Mouse (Mus musculus) MEL (cell line): ENCODE measurements around the gene Ankar. TPM values are rescaled to one million over a fixed set of nuclear protein-coding genes. Genes with fewer than 3 reads are reported as not detected.

Experiments used
- DNase-seq: peaks from one replicate; pipeline ENCODE4 v3.0.0; 2011; ENCODE audit warnings: low read depth, low spot score
- H3K27ac ChIP-seq: 2 replicates; pipeline ENCODE4 v1.5.1; 2012; ENCODE audit warnings: low read depth, mild to moderate bottlenecking, control low read depth, low read length, moderate library complexity; ENCODE audit not compliant: control insufficient read depth
- H3K27me3 ChIP-seq, 2 experiments: fragments of 150-350 bp in 1 of 2; sonication (generic) in 1 of 2; 2 replicates each; pipeline ENCODE4 v1.6.1; 2012; ENCODE audit warnings: low read length in 2 of 2, mild to moderate bottlenecking in 2 of 2, improper control_type of control experiment in 1 of 2, moderate library complexity in 1 of 2; ENCODE audit not compliant: insufficient read depth in 2 of 2, control insufficient read depth in 1 of 2
- H3K36me3 ChIP-seq, 2 experiments: 2 replicates each; pipeline ENCODE4 v1.6.1; 2012 to 2014; ENCODE audit warnings: low read length in 2 of 2, improper control_type of control experiment in 1 of 2, inconsistent platforms in 1 of 2, mild to moderate bottlenecking in 1 of 2; ENCODE audit not compliant: insufficient read depth in 2 of 2, control insufficient read depth in 1 of 2
- H3K4me1 ChIP-seq, 2 experiments: fragments of 150-350 bp in 1 of 2; sonication (generic) in 1 of 2; 2 replicates each; pipeline ENCODE4 v1.6.1; 2012; ENCODE audit warnings: low read length in 2 of 2, improper control_type of control experiment in 1 of 2, mild to moderate bottlenecking in 1 of 2; ENCODE audit not compliant: insufficient read depth in 2 of 2, control insufficient read depth in 1 of 2
- H3K4me3 ChIP-seq, 2 experiments: fragments of 150-350 bp in 1 of 2; sonication (generic) in 1 of 2; 2 replicates each; pipeline ENCODE4 v1.5.1; 2012; ENCODE audit warnings: low read depth in 2 of 2, low read length in 2 of 2, mild to moderate bottlenecking in 2 of 2, moderate library complexity in 2 of 2, control low read depth in 1 of 2, improper control_type of control experiment in 1 of 2; ENCODE audit not compliant: control insufficient read depth in 1 of 2, insufficient read depth in 1 of 2
- H3K79me2 ChIP-seq: 2 replicates; pipeline ENCODE4 v1.6.1; 2012; ENCODE audit warnings: mild to moderate bottlenecking, low read length, moderate library complexity; ENCODE audit not compliant: control insufficient read depth, poor library complexity, insufficient read depth
- H3K9ac ChIP-seq: 2 replicates; pipeline ENCODE4 v1.6.1; 2012; ENCODE audit warnings: low read depth, mild to moderate bottlenecking, control low read depth, low read length, moderate library complexity; ENCODE audit not compliant: control insufficient read depth, poor library complexity, severe bottlenecking
- H3K9me3 ChIP-seq: fragments of 150-350 bp; sonication (generic); replicated peaks from 2 replicates; pipeline ENCODE4 v1.6.1; 2012; ENCODE audit warnings: mild to moderate bottlenecking, low read length, improper control_type of control experiment, moderate library complexity; ENCODE audit not compliant: insufficient read depth
- BHLHE40 ChIP-seq: IDR thresholded peaks from 2 replicates; pipeline ENCODE4 v1.6.1; 2012; ENCODE audit warnings: low read depth, mild to moderate bottlenecking, inconsistent platforms, low read length, improper control_type of control experiment, borderline replicate concordance
- CHD1 ChIP-seq: IDR thresholded peaks from 2 replicates; pipeline ENCODE4 v1.6.1; 2012; ENCODE audit warnings: low read depth, mild to moderate bottlenecking, inconsistent platforms, low read length, improper control_type of control experiment
- CHD2 ChIP-seq: IDR thresholded peaks from 2 replicates; pipeline ENCODE4 v1.6.1; 2011; ENCODE audit warnings: low read length, improper control_type of control experiment
- CTCF ChIP-seq, 3 experiments: IDR thresholded peaks in 2 of 3; conservative IDR thresholded peaks in 1 of 3; 2 replicates each; pipeline ENCODE4 v1.5.1; 2011 to 2012; ENCODE audit warnings: low read length in 3 of 3, low read depth in 2 of 3, mild to moderate bottlenecking in 2 of 3, improper control_type of control experiment in 1 of 3, inconsistent platforms in 1 of 3, mixed read lengths in 1 of 3, moderate library complexity in 1 of 3; ENCODE audit not compliant: control insufficient read depth in 1 of 3, insufficient read depth in 1 of 3, poor library complexity in 1 of 3, severe bottlenecking in 1 of 3
- ELF1 ChIP-seq: IDR thresholded peaks from 2 replicates; pipeline ENCODE4 v1.6.1; 2014; ENCODE audit warnings: low read depth, mild to moderate bottlenecking, inconsistent platforms, low read length, improper control_type of control experiment, moderate library complexity
- EP300 ChIP-seq, 2 experiments: IDR thresholded peaks; 2 replicates each; pipeline ENCODE4 v1.6.1; 2011; ENCODE audit warnings: improper control_type of control experiment in 2 of 2, low read length in 2 of 2, low read depth in 1 of 2, mild to moderate bottlenecking in 1 of 2
- ETS1 ChIP-seq: IDR thresholded peaks from 2 replicates; pipeline ENCODE4 v1.6.1; 2012; ENCODE audit warnings: low read depth, mild to moderate bottlenecking, inconsistent platforms, low read length, improper control_type of control experiment, moderate library complexity
- JUND ChIP-seq: IDR thresholded peaks from 2 replicates; pipeline ENCODE4 v1.6.1; 2011; ENCODE audit warnings: low read depth, mild to moderate bottlenecking, improper control_type of control experiment, low read length
- KAT2A ChIP-seq: conservative IDR thresholded peaks from 2 replicates; pipeline ENCODE4 v1.6.1; 2012; ENCODE audit warnings: low read depth, low read length, improper control_type of control experiment, inconsistent platforms
- MAFK ChIP-seq: IDR thresholded peaks from 2 replicates; pipeline ENCODE4 v1.6.1; 2011; ENCODE audit warnings: low read depth, mild to moderate bottlenecking, low read length, improper control_type of control experiment, borderline replicate concordance
- MAX ChIP-seq: IDR thresholded peaks from 2 replicates; pipeline ENCODE4 v1.6.1; 2011; ENCODE audit warnings: low read length, improper control_type of control experiment
- MAZ ChIP-seq: IDR thresholded peaks from 2 replicates; pipeline ENCODE4 v1.6.1; 2012; ENCODE audit warnings: low read depth, mild to moderate bottlenecking, inconsistent platforms, low read length, improper control_type of control experiment
- MEF2A ChIP-seq: IDR thresholded peaks from 2 replicates; pipeline ENCODE4 v1.6.1; 2014; ENCODE audit warnings: low read depth, mild to moderate bottlenecking, inconsistent platforms, low read length, improper control_type of control experiment; ENCODE audit not compliant: poor library complexity, insufficient replicate concordance, severe bottlenecking; ENCODE audit errors: extremely low read depth
- MYC ChIP-seq: IDR thresholded peaks from 2 replicates; pipeline ENCODE4 v1.6.1; 2011; ENCODE audit warnings: low read depth, mild to moderate bottlenecking, low read length, improper control_type of control experiment, moderate library complexity
- NRF1 ChIP-seq: IDR thresholded peaks from 2 replicates; pipeline ENCODE4 v1.6.1; 2014; ENCODE audit warnings: low read depth, mild to moderate bottlenecking, inconsistent platforms, low read length, improper control_type of control experiment, moderate library complexity; ENCODE audit not compliant: poor library complexity, insufficient read depth, severe bottlenecking
- POLR2A ChIP-seq, 2 experiments: IDR thresholded peaks; 2 replicates each; pipeline ENCODE4 v1.6.1; 2011 to 2012; ENCODE audit warnings: low read length in 2 of 2, mild to moderate bottlenecking in 2 of 2, control low read depth in 1 of 2, improper control_type of control experiment in 1 of 2, low read depth in 1 of 2, moderate library complexity in 1 of 2; ENCODE audit not compliant: control insufficient read depth in 1 of 2, insufficient read depth in 1 of 2, poor library complexity in 1 of 2
- POLR2AphosphoS2 ChIP-seq: IDR thresholded peaks from 2 replicates; pipeline ENCODE4 v1.6.1; 2011; ENCODE audit warnings: low read length, improper control_type of control experiment
- POLR2AphosphoS5 ChIP-seq: IDR thresholded peaks from 2 replicates; pipeline ENCODE4 v1.6.1; 2012; ENCODE audit warnings: low read depth, borderline replicate concordance, mild to moderate bottlenecking, inconsistent platforms, low read length, moderate library complexity, mixed read lengths
- RAD21 ChIP-seq: IDR thresholded peaks from 2 replicates; pipeline ENCODE4 v1.6.1; 2011; ENCODE audit warnings: mild to moderate bottlenecking, low read depth, low read length, improper control_type of control experiment
- RCOR1 ChIP-seq: IDR thresholded peaks from 2 replicates; pipeline ENCODE4 v1.6.1; 2012; ENCODE audit warnings: low read depth, mild to moderate bottlenecking, inconsistent platforms, low read length, improper control_type of control experiment
- SIN3A ChIP-seq: IDR thresholded peaks from 2 replicates; pipeline ENCODE4 v1.6.1; 2012; ENCODE audit warnings: low read length, improper control_type of control experiment, inconsistent platforms
- SMC3 ChIP-seq: IDR thresholded peaks from 2 replicates; pipeline ENCODE4 v1.6.1; 2011; ENCODE audit warnings: low read depth, low read length, improper control_type of control experiment
- TAL1 ChIP-seq: IDR thresholded peaks from 2 replicates; pipeline ENCODE4 v1.6.1; 2012; ENCODE audit warnings: mild to moderate bottlenecking, inconsistent platforms, low read length, moderate library complexity, mixed read lengths
- TCF12 ChIP-seq: IDR thresholded peaks from 2 replicates; pipeline ENCODE4 v1.6.1; 2014; ENCODE audit warnings: low read depth, mild to moderate bottlenecking, inconsistent platforms, low read length, improper control_type of control experiment, moderate library complexity
- UBTF ChIP-seq: IDR thresholded peaks from 2 replicates; pipeline ENCODE4 v1.6.1; 2012; ENCODE audit warnings: low read depth, mild to moderate bottlenecking, inconsistent platforms, low read length, improper control_type of control experiment, moderate library complexity, borderline replicate concordance; ENCODE audit not compliant: insufficient read depth
- USF2 ChIP-seq, 2 experiments: IDR thresholded peaks; 2 replicates each; pipeline ENCODE4 v1.6.1; 2011 to 2012; ENCODE audit warnings: improper control_type of control experiment in 2 of 2, low read length in 2 of 2, borderline replicate concordance in 1 of 2, inconsistent platforms in 1 of 2, low read depth in 1 of 2, mild to moderate bottlenecking in 1 of 2; ENCODE audit not compliant: insufficient read depth in 1 of 2
- ZKSCAN1 ChIP-seq: IDR thresholded peaks from 2 replicates; pipeline ENCODE4 v1.6.1; 2012; ENCODE audit warnings: low read depth, mild to moderate bottlenecking, inconsistent platforms, low read length, improper control_type of control experiment, moderate library complexity
- ZMIZ1 ChIP-seq: IDR thresholded peaks from 2 replicates; pipeline ENCODE4 v1.6.1; 2012; ENCODE audit warnings: low read depth, mild to moderate bottlenecking, inconsistent platforms, low read length, improper control_type of control experiment, moderate library complexity
- ZNF384 ChIP-seq: IDR thresholded peaks from 2 replicates; pipeline ENCODE4 v1.6.1; 2012; ENCODE audit warnings: low read depth, mild to moderate bottlenecking, inconsistent platforms, low read length, improper control_type of control experiment
- polyA plus RNA-seq, 2 experiments: library from polyadenylated mRNA; stranded (reverse) in 1 of 2; unstranded in 1 of 2; fragments of >175 nt in 1 of 2; fragments of >200 nt in 1 of 2; gene quantifications; 2 replicates each; pipeline versions ENCODE4 v1.2.1 to v1.2.4; 2012; ENCODE audit warnings: low replicate concordance in 2 of 2, low read depth in 1 of 2; ENCODE audit not compliant: insufficient read length in 2 of 2, insufficient read depth in 1 of 2, missing spikeins in 1 of 2
- total RNA-seq: library from RNA; depleted of rRNA; stranded (reverse); fragments of 300-350 nt; gene quantifications from 2 replicates; pipeline ENCODE4 v1.2.3, GENCODE M21; 2012

Ankar gene
- total and polyA plus RNA-seq, 3 experiments: not detected

GRCm38 (mm10) chr1:72711684-72712083 lies 11.3 kb upstream of the Ankar start:
- DNase-seq: peak; percentile 46
- peaks cover 22% of the 10 kb centered on the region for H3K79me2 ChIP-seq
- peaks cover 11 to 28% of the 10 kb centered on the region in 2 experiments for H3K36me3 ChIP-seq
- H3K4me1 ChIP-seq: peaks cover 7 to 13% of the 10 kb centered on the region in 2 experiments; a peak in 3 of 4 replicates
- peak overlapping the region; percentile 81 for H3K27ac ChIP-seq
- no peaks in the 10 kb centered on the region for H3K27me3 ChIP-seq
- peak overlapping the region; percentile 53 to 97 for H3K4me3 ChIP-seq
- TF ChIP-seq UBTF (no peak), CHD1 (peak; percentile 88; the same call in 1 of the 2 replicates), MAFK (no peak), CTCF (IDR thresholded peaks at IDR 0.05 in 2 of 3, conservative IDR thresholded peaks at IDR 0.05 in 1 of 3; ENCODE audit: control insufficient read depth in 1 of 3, insufficient read depth in 1 of 3, low read depth in 2 of 3, low read length in 3 of 3, poor library complexity in 1 of 3, severe bottlenecking in 1 of 3) (no peak)
- peak overlapping the region; percentile 100 for H3K9ac ChIP-seq
- H3K9me3 ChIP-seq: no peaks in the 10 kb centered on the region

- no peaks in the 10 kb centered on the region for H3K9me3 ChIP-seq
- H3K36me3 ChIP-seq: peaks cover 11 to 28% of the 10 kb centered on the region in 2 experiments
- H3K27me3 ChIP-seq: no peaks in the 10 kb centered on the region
- peak within 1 kb of the TSS; percentile 81 for H3K27ac ChIP-seq
- peak; percentile 95 for DNase-seq
- H3K4me3 ChIP-seq: peak within 1 kb of the TSS; percentile 53 to 97
- peak within 1 kb of the TSS; percentile 100 for H3K9ac ChIP-seq
- H3K79me2 ChIP-seq: peaks cover 22% of the 10 kb centered on the region
- H3K4me1 ChIP-seq: peaks cover 7 to 13% of the 10 kb centered on the region in 2 experiments; a peak in 3 of 4 replicates
- TF ChIP-seq SIN3A (peak; percentile 24; the same call in 1 of the 2 replicates), MAX (peak; percentile 60; the same call in 1 of the 2 replicates), MEF2A (no peak), RCOR1 (no peak), ZMIZ1 (peak; percentile 78; the same call in 1 of the 2 replicates), BHLHE40 (no peak), POLR2A (IDR thresholded peaks at IDR 0.05; ENCODE audit: control insufficient read depth in 1 of 2, insufficient read depth in 1 of 2, low read depth in 1 of 2, low read length in 2 of 2, poor library complexity in 1 of 2) (peak; percentile 31 to 94; a peak in 3 of 4 replicates), EP300 (IDR thresholded peaks at IDR 0.05; ENCODE audit: low read depth in 1 of 2, low read length in 2 of 2) (no peak), CHD2 (no peak), ZKSCAN1 (no peak), RAD21 (no peak), ZNF384 (no peak), KAT2A (peak; percentile 67), USF2 (IDR thresholded peaks at IDR 0.05; ENCODE audit: borderline replicate concordance in 1 of 2, insufficient read depth in 1 of 2, low read depth in 1 of 2, low read length in 2 of 2) (no peak), JUND (no peak), MYC (peak; percentile 91), TAL1 (no peak), ETS1 (no peak; the same call in 1 of the 2 replicates), SMC3 (no peak), MAZ (no peak), NRF1 (peak; percentile 81), POLR2AphosphoS5 (peak; percentile 71; the same call in 1 of the 2 replicates), POLR2AphosphoS2 (peak; percentile 93), ELF1 (peak; percentile 71), TCF12 (no peak; the same call in 1 of the 2 replicates)
Observed at GRCm38 (mm10) chr1:72710753-72711653, 10.6 kb upstream of the Ankar start, which contains the start of gene Rpl37a. TSS of gene Rpl37a (plus strand) at chr1:72711290.
